Mouse (Mus musculus) limb, embryonic 11.5 days (tissue): Measurements from ENCODE around the gene Parp16. TPM values are rescaled to one million over a fixed set of nuclear protein-coding genes. Genes with fewer than 3 reads are reported as not detected.
"Not testable (repeated sequence)": the region's sequence is repeated elsewhere in the genome, so short reads cannot be mapped to it uniquely, and the experiment has no call there.

Source experiments
- ATAC-seq: fragments of 200-750 bp; cut with Nextera tagmentation; 2 replicates; pipeline ENCODE4 v1.8.0; 2017; ENCODE audit warnings: low read depth; ENCODE audit not compliant: insufficient number of reproducible peaks, low FRiP score, low TSS enrichment
- DNase-seq: peaks from one replicate; pipeline ENCODE4 v3.0.0-alpha.2; 2015; ENCODE audit warnings: low spot score
- H3K27ac ChIP-seq: fragments of 300-500 bp; sonication (generic); replicated peaks from 2 replicates; pipeline ENCODE4 v1.5.1; 2014; ENCODE audit warnings: low read depth, mild to moderate bottlenecking, low read length
- H3K27me3 ChIP-seq: fragments of 300-500 bp; sonication (generic); 2 replicates; pipeline ENCODE4 v1.6.1; 2014; ENCODE audit warnings: mild to moderate bottlenecking, low read length, mixed read lengths; ENCODE audit not compliant: control insufficient read depth, insufficient read depth
- H3K36me3 ChIP-seq: fragments of 300-500 bp; sonication (generic); 2 replicates; pipeline ENCODE4 v1.6.1; 2014; ENCODE audit warnings: mild to moderate bottlenecking, low read length, moderate library complexity, mixed read lengths; ENCODE audit not compliant: control insufficient read depth, insufficient read depth
- H3K4me1 ChIP-seq: fragments of 300-500 bp; sonication (generic); 2 replicates; pipeline ENCODE4 v1.6.1; 2014; ENCODE audit warnings: low read length, mixed read lengths; ENCODE audit not compliant: control insufficient read depth, insufficient read depth
- H3K4me2 ChIP-seq: fragments of 300-500 bp; sonication (generic); 2 replicates; pipeline ENCODE4 v1.6.1; 2014; ENCODE audit warnings: low read depth, mild to moderate bottlenecking, moderate library complexity; ENCODE audit not compliant: severe bottlenecking
- H3K4me3 ChIP-seq: fragments of 300-500 bp; sonication (generic); 2 replicates; pipeline ENCODE4 v1.5.1; 2014; ENCODE audit warnings: low read depth, low read length
- H3K9ac ChIP-seq: fragments of 300-500 bp; sonication (generic); 2 replicates; pipeline ENCODE4 v1.6.1; 2014; ENCODE audit warnings: mild to moderate bottlenecking, low read length
- H3K9me3 ChIP-seq: fragments of 300-500 bp; sonication (generic); 2 replicates; pipeline ENCODE4 v1.6.1; 2016; ENCODE audit warnings: low read length; ENCODE audit not compliant: control insufficient read depth
- whole genome bisulfite sequencing: fragments of 180-500 bp; shearing (Covaris S2); extraction: QIAGEN DNeasy Blood & Tissue Kit; methylation state at CpG from one replicate; pipeline ENCODE4 v1.1.7; 2014; 5-methylcytosine and 5-hydroxymethylcytosine counted together
- polyA plus RNA-seq: library from polyadenylated mRNA; unstranded; fragments of >200 nt; fragmentation: Nextera tagmentation; extraction: Ambion mirVana; gene quantifications from 2 replicates; pipeline ENCODE4 v1.2.1, GENCODE M21; 2014

Gene Parp16
- polyA plus RNA-seq, 1 experiment from 2014 or later, result 7.2 TPM

GRCm38 (mm10) chr9:65199723-65200122 is 4.6 kb downstream of the Parp16 start:
- ATAC-seq, result no peak
- 62% methylated on average over 7 of the region's 7 CpGs for WGBS
- Histone ChIP-seq H3K27ac (no peak overlapping the region), H3K4me2 (no peak overlapping the region), H3K9me3 (no peaks in the 10 kb centered on the region), H3K27me3 (no peaks in the 10 kb centered on the region), H3K36me3 (no peaks in the 10 kb centered on the region), H3K9ac (no peak overlapping the region), H3K4me3 (no peak overlapping the region), H3K4me1 (peaks cover 12% of the 10 kb centered on the region)
- DNase-seq, result no peak

- no peak for DNase-seq
Measured at GRCm38 (mm10) chr9:65200606-65201005, 5.5 kb downstream of the Parp16 start.

GRCm38 (mm10) chr9:65201021-65201380 is 5.8 kb downstream of the Parp16 start:
- Histone ChIP-seq H3K4me2 (no peak overlapping the region), H3K4me1 (peaks cover 2% of the 10 kb centered on the region), H3K27ac (no peak overlapping the region), H3K9me3 (no peaks in the 10 kb centered on the region), H3K4me3 (no peak overlapping the region), H3K36me3 (no peaks in the 10 kb centered on the region), H3K9ac (no peak overlapping the region), H3K27me3 (no peaks in the 10 kb centered on the region)
- DNase-seq (no peak), ATAC-seq (no peak)
- WGBS, result 44% methylated on average over 3 of the region's 3 CpGs

More at GRCm38 (mm10) chr9:65200606-65201005, 5.5 kb downstream of the Parp16 start:
- 89% methylated on average over 1 of the region's 1 CpGs for WGBS
- Histone ChIP-seq H3K4me3 (no peak overlapping the region), H3K27me3 (no peaks in the 10 kb centered on the region), H3K36me3 (no peaks in the 10 kb centered on the region), H3K9me3 (no peaks in the 10 kb centered on the region), H3K4me2 (no peak overlapping the region), H3K27ac (no peak overlapping the region), H3K4me1 (peaks cover 6% of the 10 kb centered on the region), H3K9ac (no peak overlapping the region)
- no peak for ATAC-seq

- peak overlapping the region; percentile 36; the same call in 1 of the 2 replicates for H3K9ac ChIP-seq
- DNase-seq, result peak; percentile 82
- WGBS, result 1% methylated on average over 18 of the region's 18 CpGs
- H3K27me3 ChIP-seq, result no peaks in the 10 kb centered on the region
- peak overlapping the region; percentile 19; the same call in 1 of the 2 replicates for H3K4me3 ChIP-seq
- H3K36me3 ChIP-seq, result no peaks in the 10 kb centered on the region
- peak; percentile 84 for ATAC-seq
- H3K4me2 ChIP-seq, result peak overlapping the region; percentile 46; the same call in 1 of the 2 replicates
- H3K27ac ChIP-seq, result 0 out of 2 replicates have a peak overlapping the region, but pooled peaks have one; percentile 6
- H3K9me3 ChIP-seq, result no peaks in the 10 kb centered on the region
- no peaks in the 10 kb centered on the region for H3K4me1 ChIP-seq
Measured at GRCm38 (mm10) chr9:65201381-65202164, 6.4 kb downstream of the Parp16 start.

GRCm38 (mm10) chr9:65202165-65202754 is 7.1 kb downstream of the Parp16 start:
- no peak for ATAC-seq
- H3K27ac ChIP-seq, result 0 out of 2 replicates have a peak overlapping the region, but pooled peaks have one; percentile 6
- 36% methylated on average over 11 of the region's 11 CpGs for WGBS
- peak overlapping the region; percentile 46; the same call in 1 of the 2 replicates for H3K4me2 ChIP-seq
- H3K4me3 ChIP-seq, result peak overlapping the region; percentile 19; the same call in 1 of the 2 replicates
- H3K36me3 ChIP-seq, result no peaks in the 10 kb centered on the region
- no peak for DNase-seq
- no peaks in the 10 kb centered on the region for H3K4me1 ChIP-seq
- no peaks in the 10 kb centered on the region for H3K9me3 ChIP-seq
- H3K27me3 ChIP-seq, result no peaks in the 10 kb centered on the region
- peak overlapping the region; percentile 36; the same call in 1 of the 2 replicates for H3K9ac ChIP-seq

- no peak for ATAC-seq
- no peak overlapping the region for H3K9ac ChIP-seq
- WGBS, result 68% methylated on average over 11 of the region's 11 CpGs
Measured at GRCm38 (mm10) chr9:65205049-65205815, 10.1 kb downstream of the Parp16 start.

GRCm38 (mm10) chr9:65207041-65207815 is 12.1 kb downstream of the Parp16 start:
- H3K27me3 ChIP-seq, H3K27ac ChIP-seq, ATAC-seq, DNase-seq, H3K4me3 ChIP-seq, H3K4me1 ChIP-seq, H3K9ac ChIP-seq, H3K9me3 ChIP-seq, H3K36me3 ChIP-seq, H3K4me2 ChIP-seq: not testable (repeated sequence)
- 86% methylated on average over 7 of the region's 9 CpGs for WGBS

More at GRCm38 (mm10) chr9:65205049-65205815, 10.1 kb downstream of the Parp16 start:
- Histone ChIP-seq H3K27me3 (no peaks in the 10 kb centered on the region), H3K9me3 (no peaks in the 10 kb centered on the region), H3K4me2 (no peak overlapping the region), H3K4me1 (no peaks in the 10 kb centered on the region), H3K27ac (no peak overlapping the region), H3K4me3 (no peak overlapping the region), H3K36me3 (no peaks in the 10 kb centered on the region)
- no peak for DNase-seq
